In the genomic region with DNA sequence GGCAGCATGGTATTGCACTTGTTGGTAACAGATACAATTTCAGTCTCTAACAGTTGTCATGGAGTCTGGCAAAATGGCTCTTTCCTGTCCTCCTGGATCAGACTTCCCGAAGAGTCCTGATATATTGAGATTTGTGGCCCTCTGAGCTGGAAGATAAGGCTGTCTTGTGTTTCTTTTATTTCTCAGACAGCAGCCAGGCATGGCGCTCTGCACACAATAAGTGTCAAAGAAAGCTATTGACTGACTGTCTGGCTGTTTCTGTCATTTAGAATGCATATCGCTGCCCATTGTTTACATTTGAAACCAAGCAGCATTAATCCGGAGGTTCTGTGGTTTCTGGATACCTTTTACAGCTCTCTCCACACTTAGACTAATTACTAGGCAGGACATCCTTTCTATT, we compare ENCODE assay signal across 22 mouse cellular contexts.
"Had no signal": no experiment of that assay in that cellular context is flagged by ENCODE, and none has a peak within 500 bp of the region (broad histone marks: within the 10 kb centered on the region; RNA-seq: fewer than 3 reads in every experiment).

No protein-coding gene starts in this region.

- H3K4me3 ChIP-seq: limb, embryonic 12.5 days; limb, embryonic 15.5 days; megakaryocyte, embryonic 14.5 days; neural tube, embryonic 12.5 days; neural tube, embryonic 15.5 days had no signal

- H3K9me3 ChIP-seq: limb, embryonic 12.5 days; limb, embryonic 15.5 days; megakaryocyte, embryonic 14.5 days; neural tube, embryonic 12.5 days; neural tube, embryonic 15.5 days had no signal

- H3K27me3 ChIP-seq: limb, embryonic 12.5 days; limb, embryonic 15.5 days; megakaryocyte, embryonic 14.5 days; neural tube, embryonic 12.5 days; neural tube, embryonic 15.5 days had no signal

- H3K4me2 ChIP-seq: limb, embryonic 12.5 days; limb, embryonic 15.5 days; liver, embryonic 11.5 days; lung, embryonic 14.5 days; neural tube, embryonic 12.5 days; neural tube, embryonic 15.5 days had no signal

- H3K36me3 ChIP-seq: limb, embryonic 12.5 days; limb, embryonic 15.5 days; neural tube, embryonic 12.5 days; neural tube, embryonic 15.5 days had no signal

- H3K9ac ChIP-seq: limb, embryonic 12.5 days; limb, embryonic 15.5 days; liver, embryonic 14.5 days; liver, postnatal 0 days; lung, embryonic 14.5 days; neural tube, embryonic 12.5 days; neural tube, embryonic 15.5 days had no signal

- DNase-seq: kidney, adult 9 months; kidney, postnatal 14 days; kidney, postnatal 4 days; left cerebral cortex, postnatal 4 days; liver, postnatal 0 days; lung, embryonic 14.5 days; lung, postnatal 36 days; right cerebral cortex, adult 18-20 months; right cerebral cortex, postnatal 14 days; right cerebral cortex, postnatal 4 days; thymus, adult 2 months; thymus, postnatal 14 days; thymus, postnatal 4 days had no signal

- H3K27ac ChIP-seq: limb, embryonic 12.5 days; limb, embryonic 15.5 days; liver, embryonic 14.5 days; neural tube, embryonic 12.5 days; neural tube, embryonic 15.5 days; stomach, postnatal 0 days had no signal

- ATAC-seq: liver, postnatal 0 days; lung, postnatal 0 days had no signal

- H3K4me1 ChIP-seq: limb, embryonic 12.5 days; limb, embryonic 15.5 days; megakaryocyte, embryonic 14.5 days; neural tube, embryonic 12.5 days; neural tube, embryonic 15.5 days had no signal
